Mouse (Mus musculus): ENCODE results near the gene Phox2a. TPM values are rescaled to one million over a fixed set of nuclear protein-coding genes. Genes with fewer than 3 reads are reported as not detected.

Phox2a gene
- total RNA-seq (2021), result under 1 TPM; 0.27 to 0.43 TPM

DNA sequence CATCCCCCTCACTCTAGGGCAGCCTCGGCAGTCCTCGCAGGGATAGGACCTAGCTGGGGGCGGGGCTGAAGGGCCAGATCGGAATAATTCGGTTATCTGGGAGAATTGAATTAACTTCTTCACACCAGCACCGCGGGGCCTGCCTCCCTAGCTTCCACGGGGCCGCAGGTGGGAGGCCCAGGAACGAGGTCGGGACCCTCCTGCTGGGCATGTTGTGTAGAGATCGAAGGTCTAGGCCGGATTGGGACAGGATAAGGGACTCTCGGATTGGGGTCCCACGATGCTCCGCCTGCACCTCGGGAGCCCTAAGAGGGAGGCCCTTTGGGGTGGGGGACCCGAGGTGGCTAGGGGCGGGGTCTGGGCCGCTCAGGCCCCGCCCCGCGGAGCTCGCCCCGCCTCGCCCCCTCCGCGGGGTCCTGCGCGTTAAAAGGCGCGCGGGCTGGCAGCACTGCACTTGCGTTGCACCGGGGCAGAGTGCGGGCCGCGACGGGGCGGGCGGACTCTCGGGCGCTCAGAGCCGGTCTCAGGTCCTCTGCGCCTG, at the start of gene Phox2a:
Phox2a (plus strand) TSS at position 453 of the 541 bp plus-strand sequence.
- DNase-seq, result no peak

DNA sequence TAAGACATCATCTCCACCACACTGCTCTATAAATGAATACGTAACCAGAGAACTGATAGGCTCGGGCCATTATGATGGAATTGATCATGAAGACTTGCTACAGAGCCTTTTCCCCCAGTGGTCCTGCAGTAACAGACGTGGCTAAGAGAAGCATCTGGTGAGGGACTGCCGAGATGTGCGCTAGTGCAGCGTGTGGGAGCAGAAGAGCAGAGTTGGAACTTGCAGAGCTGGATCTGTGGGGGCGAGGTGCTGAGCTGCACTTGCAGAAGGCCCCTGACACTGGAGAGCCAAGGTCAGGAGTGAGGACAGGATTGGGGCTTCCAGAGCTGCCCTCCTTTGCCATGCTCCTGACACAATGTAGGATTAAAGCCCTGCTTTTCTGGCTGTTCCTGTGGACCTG, 48.1 kb upstream of the Phox2a start:
- no peak for DNase-seq

DNA sequence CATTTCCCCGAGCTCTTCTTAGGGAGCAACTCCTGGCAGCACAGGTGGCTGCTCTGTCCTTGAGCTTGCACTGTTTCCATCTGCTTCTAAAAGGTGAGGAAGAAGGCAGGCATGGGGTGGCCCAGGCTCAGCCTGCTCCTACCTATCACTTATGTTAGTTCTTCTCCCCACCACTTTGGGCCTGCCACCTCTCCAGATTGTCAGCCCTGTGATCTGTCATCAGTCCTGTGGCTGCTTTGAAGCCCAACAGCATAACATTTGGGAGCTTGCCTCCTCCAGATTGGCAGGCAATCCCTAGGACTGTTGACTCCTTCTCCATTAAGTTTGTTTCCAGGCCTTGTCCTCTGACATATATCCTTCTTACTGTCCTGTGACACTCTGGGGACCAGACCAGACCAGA, 46.5 kb upstream of the Phox2a start:
- DNase-seq, result no peak

DNA sequence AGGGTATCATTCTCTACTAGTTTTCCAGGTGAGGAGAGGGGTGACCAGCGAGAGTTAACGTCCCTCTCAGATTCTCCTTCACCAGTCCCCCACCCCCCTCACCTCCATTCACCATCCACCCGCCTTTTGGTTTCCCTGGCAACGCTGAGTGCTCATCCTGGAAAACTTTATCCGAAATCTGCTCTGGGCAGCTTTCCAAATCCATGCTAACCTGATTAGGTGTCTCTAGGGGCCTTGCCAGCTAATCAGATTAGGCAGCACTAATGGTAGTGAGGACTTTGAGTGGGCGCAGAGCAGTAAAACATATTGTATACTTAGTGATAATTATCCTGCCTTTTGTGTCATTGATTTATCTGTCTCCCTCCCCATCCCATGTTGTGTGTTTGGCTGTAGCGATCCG, 45.4 kb upstream of the Phox2a start:
- no peak for DNase-seq

DNA sequence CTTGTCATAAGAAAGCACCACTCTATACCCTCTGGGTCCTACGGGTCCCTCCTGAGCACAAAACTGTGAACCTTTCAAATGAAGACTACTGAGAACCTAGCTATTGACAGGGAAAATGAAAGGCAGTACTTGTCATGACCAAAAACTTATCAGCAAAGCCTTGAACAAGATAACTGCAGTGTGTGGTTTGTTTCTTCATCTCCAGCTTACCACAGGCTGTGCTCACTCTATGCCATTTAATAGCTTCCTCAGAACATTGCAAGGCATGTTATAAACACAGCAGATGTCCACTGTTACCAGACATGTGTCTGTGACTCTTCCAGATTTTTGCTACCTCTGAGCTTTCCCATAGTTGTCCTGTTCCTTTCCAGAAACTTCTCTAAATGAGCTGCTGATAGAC, 41.1 kb upstream of the Phox2a start:
- DNase-seq, result no peak

DNA sequence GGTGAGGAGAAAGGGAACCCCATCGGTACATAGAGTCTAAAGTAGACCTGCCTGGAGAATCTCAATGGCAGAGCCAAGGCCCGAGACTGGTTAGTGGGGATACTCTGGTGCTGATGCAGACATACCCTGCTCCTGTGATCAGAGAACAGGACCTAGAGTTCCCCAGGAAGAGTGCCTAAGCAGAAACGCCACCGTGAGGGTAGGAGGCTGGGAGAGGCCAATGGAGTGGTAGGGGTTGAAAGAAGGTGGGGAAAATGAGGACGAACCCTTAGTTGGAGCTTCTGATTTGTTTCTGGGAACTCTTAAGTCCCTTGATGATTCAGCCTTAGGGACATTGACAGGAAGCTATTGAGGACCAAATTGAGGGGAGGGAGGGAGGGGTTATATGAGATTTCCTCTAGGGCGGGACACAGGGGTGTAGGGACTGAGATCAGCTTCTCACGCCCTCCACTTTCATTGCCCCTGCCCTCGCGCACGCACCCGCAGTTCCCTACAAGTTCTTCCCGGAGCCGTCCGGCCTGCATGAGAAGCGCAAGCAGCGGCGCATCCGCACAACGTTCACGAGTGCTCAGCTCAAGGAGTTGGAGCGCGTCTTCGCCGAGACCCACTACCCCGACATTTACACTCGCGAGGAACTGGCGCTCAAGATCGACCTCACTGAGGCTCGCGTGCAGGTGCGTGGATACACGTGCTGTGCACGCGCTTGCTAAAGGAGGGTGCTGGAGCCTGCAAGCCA, 2.4 kb downstream of the Phox2a start:
- no peak for DNase-seq

DNA sequence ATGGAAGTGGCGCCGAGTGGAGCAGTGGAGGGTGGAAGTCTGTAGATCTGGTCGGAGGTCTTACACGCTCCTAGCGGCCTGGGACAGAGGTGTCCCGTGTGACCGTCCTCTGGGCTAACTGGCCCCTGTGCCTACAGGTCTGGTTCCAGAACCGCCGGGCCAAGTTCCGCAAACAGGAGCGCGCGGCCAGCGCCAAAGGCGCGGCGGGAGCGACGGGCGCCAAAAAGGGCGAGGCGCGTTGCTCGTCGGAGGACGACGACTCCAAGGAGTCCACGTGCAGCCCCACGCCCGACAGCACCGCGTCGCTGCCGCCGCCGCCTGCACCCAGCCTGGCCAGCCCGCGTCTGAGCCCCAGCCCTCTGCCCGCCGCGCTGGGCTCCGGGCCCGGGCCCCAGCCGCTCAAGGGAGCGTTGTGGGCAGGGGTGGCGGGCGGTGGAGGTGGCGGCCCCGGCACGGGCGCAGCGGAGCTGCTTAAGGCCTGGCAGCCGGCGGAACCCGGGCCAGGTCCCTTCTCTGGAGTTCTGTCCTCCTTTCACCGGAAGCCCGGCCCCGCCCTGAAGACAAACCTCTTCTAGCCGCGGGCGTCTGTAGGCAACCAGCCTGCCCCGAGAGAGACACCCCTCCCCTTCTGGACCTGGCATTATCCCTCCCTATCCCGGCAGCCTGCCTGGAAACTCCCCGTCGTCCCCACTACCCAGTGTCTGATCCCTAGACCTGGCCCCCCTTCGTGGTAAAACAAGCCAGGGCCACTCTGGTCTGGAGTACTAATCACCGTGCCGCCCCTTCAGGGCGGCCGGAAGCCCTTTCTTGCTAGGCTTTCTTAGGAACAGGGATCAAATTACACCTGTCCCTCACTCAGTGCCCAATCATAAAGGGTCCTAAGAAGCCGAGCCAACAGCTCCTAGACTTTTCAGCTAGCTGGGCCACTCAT, 3.7 kb downstream of the Phox2a start:
- peak; percentile 76 for DNase-seq

DNA sequence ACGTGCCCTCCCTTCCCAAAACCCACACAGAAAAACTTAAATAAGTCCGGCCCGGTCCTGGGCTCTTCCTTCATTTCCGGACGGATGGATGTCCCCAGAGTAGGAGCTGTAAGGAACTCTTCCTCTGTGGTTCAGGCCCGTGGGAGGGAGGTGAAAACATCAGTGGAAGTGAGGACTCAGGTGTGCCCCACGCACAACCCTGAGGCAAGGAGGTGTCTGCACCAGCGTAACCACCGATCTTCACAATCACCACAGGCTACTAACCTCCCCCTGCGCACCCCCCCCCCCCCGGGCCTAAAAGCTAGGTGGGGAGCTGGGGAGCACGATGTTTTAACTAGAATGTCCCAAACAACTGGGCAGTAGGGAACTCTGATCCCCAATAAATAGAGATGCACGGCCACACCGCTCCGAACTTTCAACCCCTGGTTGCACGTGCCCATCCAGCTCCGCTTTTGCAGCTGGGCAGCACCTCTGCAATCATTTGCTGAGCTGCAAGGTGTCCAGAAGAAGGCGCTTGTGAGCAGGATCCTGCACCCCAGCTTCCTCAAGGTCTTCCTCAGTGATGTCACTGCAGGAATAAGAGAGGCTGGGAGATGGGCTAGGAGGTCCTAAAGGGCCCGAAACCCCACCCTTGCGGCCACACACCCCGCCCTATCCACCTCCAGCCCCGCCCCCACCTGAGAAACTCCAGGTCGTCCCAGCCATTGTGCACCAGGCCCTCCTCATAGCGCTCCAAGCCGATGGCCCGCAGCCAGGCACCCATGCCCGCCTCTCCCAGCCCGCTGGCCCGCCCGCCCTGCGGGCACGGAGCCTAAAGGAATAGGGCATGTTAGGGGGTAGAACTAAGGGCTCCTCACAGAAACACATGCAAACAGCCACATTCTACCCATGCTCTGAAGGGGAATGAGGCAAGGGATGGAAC, 5.0 kb downstream of the Phox2a start:
- DNase-seq, result peak; percentile 51

DNA sequence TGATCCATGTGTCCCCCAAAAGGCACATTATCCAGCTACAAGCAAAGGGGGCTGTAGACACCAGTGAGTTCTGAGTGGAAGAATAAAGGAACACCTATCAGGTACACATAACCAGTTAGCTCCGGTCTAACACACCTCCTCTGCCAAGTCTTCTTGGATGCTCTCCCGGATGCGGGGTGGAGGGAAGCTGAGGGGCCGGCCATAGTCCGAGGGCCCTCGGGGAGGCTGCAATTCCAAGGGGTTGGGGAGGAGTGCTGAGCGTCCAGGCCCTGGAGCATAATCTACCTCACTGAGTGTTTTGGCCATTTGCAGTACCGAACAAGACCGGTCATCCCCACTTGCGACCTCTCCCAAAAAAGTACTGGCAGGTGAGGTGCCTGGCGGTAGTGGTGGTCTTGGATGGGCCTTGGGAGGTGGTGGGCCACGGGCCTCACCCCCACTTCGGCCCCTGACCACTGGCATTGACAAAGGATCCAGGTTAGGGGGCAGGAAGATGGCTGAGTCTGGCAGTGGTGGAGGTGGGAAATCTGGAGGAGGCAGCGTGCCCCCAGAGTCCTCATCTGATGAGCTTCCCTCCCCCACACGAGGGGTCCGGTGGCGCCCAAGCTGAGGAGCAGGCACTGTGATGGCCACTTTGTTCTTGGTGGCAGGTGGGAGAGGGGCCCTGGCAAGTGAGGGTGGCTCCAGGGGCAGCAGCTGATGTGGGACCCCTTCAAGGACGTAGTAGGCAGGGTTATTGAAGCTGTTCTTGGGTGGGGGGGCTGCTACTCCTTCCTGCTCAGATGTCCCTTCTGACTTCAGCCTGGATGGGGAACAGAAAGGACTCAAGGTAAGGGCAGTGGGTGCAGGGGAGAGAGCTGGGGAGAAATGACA, 5.9 kb downstream of the Phox2a start:
- no peak for DNase-seq

DNA sequence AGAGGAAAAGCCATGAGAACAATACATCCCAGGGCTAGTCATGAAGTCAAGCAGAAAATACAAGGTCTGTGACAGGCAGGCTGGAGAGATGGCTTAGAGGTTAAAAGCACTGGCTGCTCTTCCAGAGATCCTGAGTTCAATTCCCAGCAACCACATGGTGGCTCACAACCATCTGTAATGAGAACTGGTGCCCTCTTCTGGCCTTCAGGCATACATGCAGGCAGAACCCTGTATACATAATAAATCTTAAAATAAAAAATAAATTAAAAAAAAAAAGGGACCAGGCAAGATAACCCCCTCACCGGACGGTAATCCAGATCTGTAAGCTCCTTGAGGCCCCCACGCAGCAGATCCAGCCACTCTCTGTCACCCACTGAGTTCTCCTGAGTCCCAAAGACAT, 12.3 kb downstream of the Phox2a start:
- DNase-seq, result no peak

DNA sequence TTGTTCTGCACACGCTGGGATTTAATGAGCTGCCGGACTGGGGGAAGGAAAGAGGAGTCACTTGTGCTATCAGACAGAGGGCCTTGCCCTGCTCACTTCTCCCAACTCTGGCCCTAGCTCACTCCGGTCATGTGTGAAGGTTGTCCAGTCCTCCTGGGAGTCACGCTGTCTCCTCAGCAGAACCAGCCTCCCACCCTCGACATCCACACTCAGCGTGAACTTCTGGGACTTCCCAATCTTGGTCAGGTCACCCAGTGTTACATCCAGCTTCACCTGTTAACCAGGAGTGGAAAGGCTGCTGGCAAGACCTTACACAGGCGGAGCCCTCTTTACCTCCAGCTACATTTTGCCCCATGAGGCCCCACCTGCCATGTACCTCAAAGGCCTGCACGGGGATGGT, 13.3 kb downstream of the Phox2a start:
- no peak for DNase-seq

DNA sequence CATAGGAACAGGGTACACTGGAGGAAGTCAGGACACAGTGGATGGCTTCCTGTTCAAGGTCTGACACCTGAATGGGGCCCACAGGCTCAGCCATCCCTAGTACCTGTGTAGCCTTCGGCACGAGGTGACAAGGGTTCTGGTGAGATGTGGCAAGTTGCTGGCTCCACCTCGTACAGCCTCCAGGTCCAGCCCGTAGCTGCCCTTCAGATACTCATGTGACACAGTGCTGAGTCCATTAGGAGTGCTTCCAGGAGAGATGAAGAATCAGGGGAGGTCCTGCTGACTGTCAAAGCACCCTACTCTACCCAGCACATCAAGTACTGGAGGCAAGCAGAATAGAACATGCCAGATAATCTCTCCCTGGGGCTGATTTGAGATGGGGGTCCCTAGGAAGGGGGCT, 14.3 kb downstream of the Phox2a start:
- DNase-seq, result no peak

DNA sequence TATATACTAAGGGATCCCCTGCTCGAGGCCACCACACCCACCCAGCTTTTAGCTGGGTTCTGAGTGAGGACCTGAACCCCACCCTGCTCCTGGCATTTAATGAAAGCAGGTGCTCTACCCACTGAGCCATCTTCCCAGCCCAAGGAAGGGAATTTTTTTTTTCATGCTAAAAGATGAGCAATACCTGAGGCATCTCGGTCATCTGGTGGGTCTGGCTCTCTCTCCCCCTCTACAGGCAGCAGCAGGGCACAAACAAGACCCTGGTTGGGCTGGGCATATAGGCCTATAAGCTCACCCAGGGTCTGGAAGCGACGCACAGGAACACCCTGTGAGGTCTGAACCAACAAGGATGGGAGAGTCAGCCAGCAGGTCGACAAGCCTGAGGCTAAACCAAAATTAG, 15.2 kb downstream of the Phox2a start:
- DNase-seq, result no peak

DNA sequence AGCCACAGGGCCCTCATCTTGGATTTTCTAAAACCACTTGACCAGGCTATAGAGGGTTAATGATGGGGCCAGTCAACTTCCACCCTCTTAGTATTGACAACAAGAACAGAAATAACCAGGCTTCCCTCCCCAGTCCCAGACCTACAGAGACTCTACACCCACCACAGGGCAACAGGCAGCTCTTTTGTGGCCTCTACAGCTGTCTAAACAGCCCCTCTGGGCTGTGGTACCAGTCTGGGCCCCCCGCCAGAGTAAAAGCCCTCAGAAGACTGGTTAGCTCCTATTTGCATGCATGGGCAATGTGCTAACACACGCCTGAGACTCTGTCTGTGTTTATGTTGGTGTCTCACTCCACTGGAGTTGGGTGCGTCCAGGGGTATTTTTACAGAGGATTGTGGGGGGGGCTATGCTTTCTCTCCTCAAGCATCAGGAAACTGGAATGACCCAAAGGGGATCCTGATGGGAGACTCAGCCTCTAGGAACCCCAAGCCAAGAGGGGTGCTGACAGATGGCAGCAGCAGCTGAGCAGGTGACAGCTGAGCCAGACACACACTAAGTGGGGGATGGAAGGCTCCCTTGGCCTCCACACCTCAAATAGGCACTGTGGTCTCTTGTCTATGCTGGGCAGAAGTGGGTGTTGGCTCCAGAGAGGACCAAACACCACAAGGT, 15.9 kb downstream of the Phox2a start:
- DNase-seq, result no peak

DNA sequence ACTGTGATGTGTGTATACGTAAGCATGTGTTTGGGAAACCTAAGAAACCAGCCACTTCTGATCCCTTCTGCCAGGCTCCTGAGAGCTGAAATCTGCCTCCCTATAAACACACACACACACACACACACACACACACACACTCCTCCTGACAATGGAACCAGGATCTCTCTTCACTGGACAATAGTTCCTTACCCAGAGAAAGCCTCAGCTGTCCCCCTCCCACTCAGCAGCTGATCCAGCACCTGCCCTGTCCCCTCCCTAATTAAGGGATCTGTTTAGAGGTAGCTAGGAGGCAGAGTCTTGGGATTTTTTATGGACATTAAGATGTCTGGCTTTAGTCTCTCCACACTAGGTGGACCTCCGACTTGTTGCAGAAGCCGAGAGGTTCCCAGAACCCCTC, 16.8 kb downstream of the Phox2a start:
- no peak for DNase-seq

DNA sequence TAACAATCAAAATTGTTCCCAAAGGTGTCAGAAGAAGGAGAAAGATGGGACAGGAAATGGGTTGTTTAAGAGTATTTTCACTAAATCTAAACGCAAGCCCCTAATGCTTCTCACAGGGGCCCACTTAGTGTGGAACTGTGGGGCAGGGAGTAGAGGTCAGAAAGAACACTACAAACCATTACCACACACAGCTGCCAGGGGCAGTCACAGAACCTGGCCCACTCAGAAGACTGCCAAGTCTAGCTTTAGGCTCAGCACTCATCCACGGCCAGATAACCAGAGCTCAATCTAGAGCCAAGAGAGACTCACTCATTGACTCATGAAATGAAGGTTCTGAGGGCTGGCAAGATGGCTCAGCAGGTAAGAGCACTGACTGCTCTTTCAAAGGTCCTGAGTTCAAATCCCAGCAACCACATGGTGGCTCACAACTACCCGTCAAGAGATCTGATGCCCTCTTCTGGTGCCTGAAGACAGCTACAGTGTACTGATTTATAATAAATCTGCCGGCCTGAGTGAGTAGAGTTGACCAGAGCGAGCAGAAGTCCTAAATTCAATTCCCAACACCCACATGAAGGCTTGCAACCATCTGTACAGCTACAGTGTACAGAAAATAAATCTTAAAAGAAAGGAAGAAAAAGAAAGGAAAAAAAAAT, 17.5 kb downstream of the Phox2a start:
- no peak for DNase-seq

DNA sequence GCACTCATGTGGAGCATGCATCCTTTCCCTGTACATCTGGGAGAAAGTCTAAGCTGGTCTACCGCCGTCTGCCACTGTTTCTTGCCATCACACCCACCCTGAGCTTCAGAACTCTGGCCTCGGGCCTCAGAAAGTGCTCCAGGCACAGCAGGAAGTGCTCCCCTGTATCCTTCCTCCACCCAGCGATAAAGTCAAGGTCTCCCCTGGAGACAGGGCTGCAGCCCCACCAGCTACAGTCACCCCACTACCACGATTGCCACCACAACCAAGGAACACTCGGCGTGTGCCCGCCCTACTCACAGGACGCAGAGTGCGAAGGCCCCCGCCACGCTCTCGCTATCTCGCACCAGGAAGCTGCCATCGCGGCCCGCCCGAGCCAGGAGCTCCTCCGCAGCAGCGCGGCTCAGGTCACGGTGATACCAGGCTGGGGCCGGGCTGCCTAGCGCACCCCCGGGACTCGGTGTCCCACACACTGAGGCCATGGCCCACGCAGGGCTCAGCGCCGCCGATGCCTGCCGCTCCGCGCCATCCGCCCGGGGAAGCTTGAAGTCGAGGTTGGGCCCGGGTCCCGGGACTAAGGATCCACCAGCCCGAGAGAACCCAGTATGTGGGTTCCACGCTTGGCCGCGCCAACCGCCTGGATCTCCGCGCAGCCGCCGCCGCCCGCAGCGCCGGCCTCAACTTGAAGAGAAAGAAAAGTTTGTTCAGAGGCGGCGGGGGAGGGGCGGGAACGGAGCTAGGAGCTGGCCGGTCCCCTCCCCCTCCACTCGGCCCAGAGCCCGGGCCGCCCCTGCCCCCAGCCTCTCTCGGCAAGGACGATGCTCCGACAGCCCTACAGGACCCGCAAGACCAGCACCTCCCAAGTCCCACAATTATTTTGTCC, 18.4 kb downstream of the Phox2a start:
- peak; percentile 78 for DNase-seq

DNA sequence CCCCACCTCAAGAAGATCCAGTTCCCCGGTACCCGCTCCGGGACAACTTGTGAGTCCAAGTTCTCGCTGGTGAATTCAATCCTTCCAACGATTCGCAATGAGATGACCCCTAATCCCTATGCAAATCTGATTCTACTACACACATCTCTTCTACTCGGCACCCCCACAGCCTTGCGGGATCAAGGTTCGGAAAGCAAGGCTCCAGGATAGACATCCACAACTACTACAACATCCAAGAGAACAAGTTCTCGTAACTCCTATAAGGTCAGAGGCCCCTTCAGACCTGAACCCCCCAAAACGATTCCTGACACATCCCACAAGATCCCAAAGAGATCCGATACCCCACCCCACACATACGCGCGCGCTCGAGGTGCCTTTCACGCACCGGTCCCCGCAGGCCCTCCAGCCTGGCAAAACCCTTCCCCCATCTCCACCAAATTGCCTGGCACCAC, 19.1 kb downstream of the Phox2a start:
- DNase-seq, result no peak

Measured in heart, postnatal 4 days (tissue).